In genomic region chr2:166650414-166650813, GRCm38 (mm10) we compare ENCODE assay signal across 8 mouse cellular contexts.
DNase-seq lines count a peak whose midpoint lies in the region; ATAC-seq lines count a peak whose summit lies in the region.

No protein-coding gene starts in this region.

- peak; percentile 19; the same call in 1 of the 2 replicates for ATAC-seq in lung, embryonic 15.5 days (ENCODE audit: borderline replicate concordance, extremely low read depth, low FRiP score, low TSS enrichment)

- H3K4me1 ChIP-seq in lung, embryonic 15.5 days, result peaks cover 17% of the 10 kb centered on the region

- H3K4me2 ChIP-seq in lung, embryonic 15.5 days, result no peak overlapping the region

- H3K9me3 ChIP-seq in lung, embryonic 15.5 days, result no peaks in the 10 kb centered on the region

- 60% methylated on average over 9 of the region's 9 CpGs for whole genome bisulfite sequencing in lung, embryonic 15.5 days

- H3K27ac ChIP-seq in lung, embryonic 15.5 days, result peak overlapping the region; percentile 56; the same call in 1 of the 2 replicates

- H3K36me3 ChIP-seq in lung, embryonic 15.5 days, result no peaks in the 10 kb centered on the region

- H3K27me3 ChIP-seq in lung, embryonic 15.5 days, result no peaks in the 10 kb centered on the region

- no peak overlapping the region for H3K4me3 ChIP-seq in lung, embryonic 15.5 days

- DNase-seq in right cerebral cortex, postnatal 10 days (ENCODE audit: low spot score in 2 of 2), result peak; percentile 66 to 79
- DNase-seq in right cerebral cortex, postnatal 25 days, result no peak
- DNase-seq in heart, adult 11 months, result peak; percentile 96
- peak; percentile 77 for DNase-seq in induced T-regulatory cell, adult 2 months (ENCODE audit: low read depth)
- DNase-seq in thymus, postnatal 10 days (ENCODE audit: low spot score in 2 of 2), result peak; percentile 61 to 71
- DNase-seq in gastrocnemius, adult 18-20 months (ENCODE audit: low spot score), result no peak
- no peak for DNase-seq in urinary bladder, adult 2 months (ENCODE audit: low spot score)

- no peak overlapping the region for H3K9ac ChIP-seq in lung, embryonic 15.5 days

Comparison
In these comparisons a context has a peak if more than half of its experiments do, and no peak if none do; other contexts are left out.
1. DNase-seq: peak in right cerebral cortex, postnatal 10 days (2 of 2), heart, adult 11 months (single experiment), induced T-regulatory cell, adult 2 months (single experiment) and thymus, postnatal 10 days (2 of 2); none in right cerebral cortex, postnatal 25 days (single experiment), gastrocnemius, adult 18-20 months (single experiment) and urinary bladder, adult 2 months (single experiment).